Mouse (Mus musculus) megakaryocyte progenitor cell, adult 5-6 weeks (primary cell): Measurements from ENCODE around the gene Camsap1. TPM values are rescaled to one million over a fixed set of nuclear protein-coding genes. Genes with fewer than 3 reads are reported as not detected.
A peak's percentile ranks its signal among the peaks of the same experiment; 100 is the strongest.

Experiments
- ATAC-seq: replicated peaks from 2 replicates; pipeline ENCODE4 v1.8.0; 2016; ENCODE audit warnings: mild to moderate bottlenecking, moderate TSS enrichment, inconsistent platforms; ENCODE audit not compliant: poor library complexity
- total RNA-seq, 2 experiments: library from RNA; stranded (forward) in 1 of 2; stranded (reverse) in 1 of 2; fragments of 157-497, 149-512 nt in 1 of 2; fragments of 200-1000 nt in 1 of 2; gene quantifications; 2 replicates each; pipeline versions ENCODE4 v1.2.3 to v1.2.4; 2015 to 2017

Camsap1 gene
- total RNA-seq, 2 experiments from 2014 or later, result 7.9 to 13.2 TPM

- no peak for ATAC-seq
Measured at GRCm38 (mm10) chr2:25982052-25982425, 1.0 kb downstream of the Camsap1 start.

DNA sequence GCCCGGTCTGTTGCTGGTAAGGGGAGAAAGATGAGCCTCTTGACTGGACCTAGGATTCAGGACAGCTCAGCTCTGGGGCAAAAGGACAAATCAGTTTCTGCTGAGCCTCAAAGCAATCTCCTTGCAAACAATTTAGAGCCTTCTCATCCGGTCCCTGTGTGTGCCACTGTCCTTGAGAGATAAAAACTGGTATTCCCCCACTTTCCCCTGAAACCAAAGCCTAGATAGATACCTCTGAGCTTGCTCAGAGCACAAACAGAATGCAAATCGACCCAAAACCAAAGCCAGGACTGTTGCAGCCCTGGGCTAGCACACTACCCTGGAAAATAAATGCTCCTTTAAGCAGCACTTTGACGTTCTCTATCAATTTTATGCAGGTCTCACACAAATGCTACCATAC is 4.1 kb downstream of the Camsap1 start:
- ATAC-seq, result no peak

- ATAC-seq, result no peak
Measured at GRCm38 (mm10) chr2:25977587-25978239, 5.4 kb downstream of the Camsap1 start.

GRCm38 (mm10) chr2:25975141-25975770 is 7.8 kb downstream of the Camsap1 start:
- ATAC-seq, result no peak

DNA sequence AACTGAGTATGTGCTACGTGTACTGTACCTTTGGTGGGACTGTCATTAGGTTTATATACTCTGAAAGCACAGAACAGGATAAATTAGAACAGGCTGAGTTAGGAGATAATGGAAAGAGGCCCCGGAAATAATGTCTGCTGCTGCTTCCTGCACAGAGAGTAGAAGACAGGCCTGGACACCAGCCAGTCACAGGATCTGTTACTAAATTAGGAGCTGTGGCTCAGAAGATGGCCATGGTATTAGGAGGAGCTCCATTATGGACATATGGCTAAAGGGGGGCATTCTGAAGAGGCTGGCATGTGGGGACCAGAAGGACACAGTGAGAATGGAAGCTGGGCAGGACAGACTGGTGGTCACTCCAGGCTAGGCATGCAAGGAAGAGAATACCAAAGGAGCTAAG is 12.7 kb downstream of the Camsap1 start:
- peak; percentile 26 for ATAC-seq

DNA sequence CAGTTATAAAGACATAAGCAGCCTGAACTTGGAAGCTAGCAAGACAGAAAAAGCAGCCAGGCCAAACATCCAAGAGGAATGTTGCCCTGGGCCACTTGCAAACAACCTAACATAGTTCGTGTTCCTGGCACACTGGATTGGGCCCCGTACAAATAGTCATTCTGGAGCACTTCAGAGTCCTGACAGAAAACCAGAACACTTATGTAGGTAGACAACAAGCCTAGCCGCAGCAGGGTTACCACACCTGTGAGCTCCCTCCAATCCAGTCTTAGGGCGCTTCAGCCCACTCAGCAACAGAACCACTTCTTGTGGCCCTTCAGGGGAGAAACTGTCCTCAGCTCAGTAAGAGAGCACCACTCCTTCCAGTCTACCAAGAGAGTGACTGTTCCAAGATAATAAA is 13.8 kb downstream of the Camsap1 start:
- no peak for ATAC-seq

- no peak for ATAC-seq
Measured at GRCm38 (mm10) chr2:25949291-25949690, 33.8 kb downstream of the Camsap1 start.

DNA sequence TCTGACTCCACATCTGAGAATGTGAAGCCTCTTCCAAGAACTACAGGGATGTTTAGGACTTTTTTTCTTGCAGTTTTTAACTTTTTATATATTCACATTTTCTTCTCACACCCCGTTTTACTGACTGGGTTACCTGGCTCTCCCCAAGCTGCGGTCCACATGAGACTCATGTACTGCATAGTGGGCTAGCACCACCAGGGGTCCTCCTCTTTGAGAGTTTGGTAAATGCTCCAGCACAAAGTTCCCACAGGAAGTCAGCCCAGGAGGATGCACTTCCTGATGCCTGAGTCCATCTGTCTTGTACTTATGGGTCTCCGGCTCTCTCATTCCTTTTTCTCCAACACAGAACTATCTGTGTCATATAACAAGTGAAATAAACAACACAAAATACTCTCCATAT is 35.1 kb downstream of the Camsap1 start:
- ATAC-seq, result no peak

DNA sequence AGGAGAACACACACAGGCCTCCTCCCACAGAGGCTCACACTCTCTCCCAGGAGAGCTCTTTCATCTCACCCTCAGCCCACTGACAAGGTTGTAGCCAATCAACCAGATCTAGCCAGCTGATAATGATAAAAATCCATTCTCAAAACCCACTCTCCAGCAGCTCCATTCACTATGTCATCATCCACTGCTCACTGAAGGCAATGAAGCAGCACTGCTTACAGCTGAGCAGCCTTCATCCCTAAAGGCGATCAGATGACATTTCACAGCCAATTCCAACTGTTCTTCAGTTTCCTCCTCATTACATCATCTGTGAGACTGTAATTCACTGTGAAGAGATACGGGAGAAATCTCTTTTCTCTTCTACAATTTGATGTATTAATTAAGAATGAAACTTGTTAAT is 39.3 kb downstream of the Camsap1 start:
- no peak for ATAC-seq

- ATAC-seq, result 0 out of 2 replicates have a peak, but pooled peaks have one; percentile 37
Measured at GRCm38 (mm10) chr2:25940503-25940902, 42.6 kb downstream of the Camsap1 start.

DNA sequence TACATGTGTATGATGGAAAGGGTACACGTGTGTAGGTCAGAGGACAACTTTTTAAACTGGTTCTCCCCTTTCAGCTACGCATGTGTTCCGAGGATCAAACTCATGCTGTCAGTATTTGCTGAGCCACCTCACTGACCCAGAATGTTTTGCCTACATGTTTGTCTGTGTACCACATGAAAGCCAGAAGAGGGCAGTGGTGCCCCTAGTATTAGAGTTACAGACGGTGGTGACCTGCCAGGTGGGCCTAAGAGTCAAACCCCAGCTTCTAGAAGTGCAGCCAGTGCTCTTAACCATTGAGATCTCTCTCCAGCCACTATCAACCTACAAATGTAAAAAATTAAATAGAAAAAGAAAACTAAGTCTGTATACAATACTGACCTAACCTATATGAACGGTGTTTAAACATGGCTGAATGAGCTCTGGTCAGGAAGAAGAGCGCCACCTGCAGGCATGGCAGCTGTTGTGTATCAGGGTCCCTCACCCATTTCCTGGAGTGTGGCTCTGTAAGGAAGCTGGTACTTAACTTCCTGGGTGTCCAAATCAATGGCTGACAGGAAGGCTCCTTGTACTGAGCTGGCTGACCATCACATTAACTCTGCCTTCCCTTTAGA is 51.7 kb downstream of the Camsap1 start:
- ATAC-seq, result peak; percentile 80

GRCm38 (mm10) chr2:25927821-25928220 is 55.3 kb downstream of the Camsap1 start:
- no peak for ATAC-seq

DNA sequence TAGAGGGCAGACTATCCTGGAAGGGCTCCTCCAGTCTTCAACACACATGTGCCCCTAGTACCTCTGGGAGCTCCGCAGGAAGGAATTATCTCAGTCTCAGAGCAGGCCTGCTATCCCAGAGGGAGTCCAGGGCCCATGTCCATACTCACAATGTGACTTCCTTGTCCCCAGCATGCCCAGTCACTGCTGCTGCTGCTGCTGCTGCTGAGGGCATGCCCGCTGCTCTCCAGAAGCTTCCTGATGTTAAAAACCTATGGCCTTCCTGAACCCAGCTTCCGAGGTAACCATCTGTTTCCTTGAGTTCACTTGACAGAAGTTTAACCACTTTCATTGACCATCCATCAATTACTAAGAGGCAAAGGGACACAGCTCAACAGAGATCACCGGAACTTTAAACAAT is 58.1 kb downstream of the Camsap1 start:
- no peak for ATAC-seq

- no peak for ATAC-seq
Measured at GRCm38 (mm10) chr2:25923799-25924198, 59.3 kb downstream of the Camsap1 start.

- ATAC-seq, result no peak
Measured at GRCm38 (mm10) chr2:25919972-25920371, 63.1 kb downstream of the Camsap1 start.

DNA sequence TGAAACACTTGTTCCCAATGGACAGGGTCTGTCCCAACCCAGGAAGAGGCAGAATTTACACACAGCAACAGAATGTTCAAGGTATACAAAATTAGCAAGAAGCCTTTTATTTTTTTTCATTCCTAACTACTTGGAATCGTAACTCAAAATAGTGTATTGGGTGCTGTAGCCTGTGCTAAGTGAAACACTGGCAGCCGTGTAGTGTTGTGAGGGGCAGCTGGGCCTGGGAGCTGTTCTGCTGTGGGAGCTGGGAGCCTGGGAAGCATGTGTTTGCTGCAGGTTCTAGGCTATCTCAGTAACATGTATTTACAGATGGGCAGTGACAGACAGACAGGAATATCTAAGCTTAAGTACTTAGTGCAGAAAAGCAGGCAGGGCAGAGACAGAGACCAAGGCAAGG is 64.7 kb downstream of the Camsap1 start:
- ATAC-seq, result no peak

GRCm38 (mm10) chr2:25914821-25915220 is 68.3 kb downstream of the Camsap1 start:
- no peak for ATAC-seq

- no peak for ATAC-seq
Measured at GRCm38 (mm10) chr2:25914201-25914600, 68.9 kb downstream of the Camsap1 start.

DNA sequence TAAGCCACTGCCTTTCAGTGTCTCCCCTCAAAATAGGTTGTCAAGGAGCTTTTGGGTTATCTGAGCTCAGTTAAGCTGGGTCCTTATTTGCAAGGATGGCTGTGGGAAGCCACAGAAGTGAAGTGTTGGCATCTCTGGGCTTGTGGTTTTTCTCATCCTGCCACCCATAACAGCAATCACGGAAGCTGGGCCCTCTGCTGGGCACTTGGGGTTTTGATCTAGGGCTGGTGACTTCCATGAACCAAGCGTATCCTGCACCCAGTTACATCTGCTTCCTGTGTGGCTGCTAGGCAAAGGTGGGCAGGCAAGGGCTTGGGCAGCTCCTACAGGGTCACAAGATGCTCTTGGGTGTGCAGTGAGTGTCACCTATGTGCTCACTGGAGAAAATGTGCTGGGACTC is 69.8 kb downstream of the Camsap1 start:
- peak; percentile 86 for ATAC-seq

- no peak for ATAC-seq
Measured at GRCm38 (mm10) chr2:25909872-25910271, 73.2 kb downstream of the Camsap1 start.

GRCm38 (mm10) chr2:25898970-25899369 is 84.1 kb downstream of the Camsap1 start:
- no peak for ATAC-seq

- ATAC-seq, result peak; percentile 83
Measured at GRCm38 (mm10) chr2:25892440-25892839, 90.6 kb downstream of the Camsap1 start.
